Mouse (Mus musculus): ENCODE data around the gene Ppil1. TPM values are rescaled to one million over a fixed set of nuclear protein-coding genes. Genes with fewer than 3 reads are reported as not detected.
"Not testable (repeated sequence)": the region's sequence is repeated elsewhere in the genome, so short reads cannot be mapped to it uniquely, and the experiment has no call there.

The Ppil1 gene
- total RNA-seq, 2 experiments from 2014 or later = 5.5 to 6.1 TPM

DNA sequence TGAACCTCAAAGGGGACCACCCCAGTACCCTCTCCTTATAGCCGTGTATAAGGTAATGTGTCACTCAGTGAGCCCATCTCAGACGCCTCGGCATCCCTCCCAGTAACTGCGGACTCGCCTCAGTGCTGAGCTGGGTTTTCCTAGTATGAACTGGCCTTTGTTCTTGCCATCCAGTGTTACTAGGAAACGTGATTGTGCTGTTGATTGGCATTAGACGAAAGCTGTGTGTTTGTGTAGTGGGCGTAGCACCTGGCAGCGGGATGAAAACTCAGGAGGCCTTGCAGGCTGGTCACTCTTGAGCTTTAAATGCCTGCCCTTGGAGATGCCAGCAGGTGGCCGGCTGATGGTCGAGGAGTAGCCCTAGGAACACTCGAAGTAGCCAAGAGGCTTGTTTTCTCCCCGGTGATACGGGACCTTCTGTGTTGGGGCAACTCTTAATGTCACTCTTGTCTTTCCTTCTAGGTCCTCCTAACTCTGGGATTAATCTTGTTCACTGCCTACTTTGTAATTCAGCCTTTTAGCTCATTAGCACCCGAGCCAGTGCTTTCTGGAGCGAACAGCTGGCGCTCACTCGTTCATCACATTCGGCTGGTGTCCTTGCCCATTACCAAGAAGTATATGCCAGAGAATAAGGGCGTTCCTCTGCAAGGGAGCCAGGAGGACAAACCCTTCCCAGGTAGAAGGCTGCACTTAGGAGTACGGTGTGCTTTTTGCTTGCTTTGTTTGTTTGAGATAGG is 18.4 kb upstream of the Ppil1 start:
- no peak for DNase-seq (ENCODE audit: low spot score)

DNA sequence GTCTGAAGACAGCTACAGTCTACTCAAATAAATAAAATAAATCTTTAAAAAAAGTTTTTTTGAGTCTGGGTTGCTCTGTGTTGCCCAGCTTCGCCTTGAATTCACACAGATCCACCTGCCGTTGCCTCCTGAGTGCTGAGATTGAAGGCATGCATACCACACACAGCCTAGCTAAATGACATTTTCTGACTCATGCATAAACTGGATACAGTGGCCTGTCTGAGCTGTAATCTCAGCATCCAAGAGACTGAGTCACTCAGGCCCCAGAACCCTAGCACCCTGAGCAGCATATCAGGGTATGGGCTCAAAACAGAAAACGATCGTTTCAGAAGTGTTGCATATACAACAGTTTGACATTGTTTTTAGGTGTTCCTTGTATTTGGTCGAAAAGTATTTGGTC is 17.6 kb upstream of the Ppil1 start:
- no peak for DNase-seq (ENCODE audit: low spot score)

DNA sequence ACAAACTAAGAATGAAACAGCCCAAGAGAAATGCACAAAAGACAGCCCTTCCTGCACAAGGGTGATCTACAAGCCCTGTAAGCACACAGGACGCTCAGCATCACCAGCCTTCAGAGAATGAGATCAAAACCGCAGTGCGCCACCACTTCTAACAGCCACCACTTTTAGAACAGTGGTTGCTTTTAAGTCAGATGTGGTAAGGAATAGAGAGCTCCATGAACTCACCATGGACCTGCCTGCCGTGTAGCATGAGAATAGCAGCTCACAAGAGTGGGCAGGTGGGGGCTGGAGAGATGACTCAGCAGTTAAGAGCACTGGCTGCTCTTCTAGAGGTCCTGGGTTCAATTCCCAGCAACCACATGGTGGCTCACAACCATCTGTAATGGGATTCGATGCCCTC is 16.4 kb upstream of the Ppil1 start:
- no peak for DNase-seq (ENCODE audit: low spot score)

- peak; percentile 47 for DNase-seq (ENCODE audit: low spot score)
Observed at GRCm38 (mm10) chr17:29273889-29274288, 9.9 kb upstream of the Ppil1 start.

GRCm38 (mm10) chr17:29273156-29273555 is 9.2 kb upstream of the Ppil1 start:
- no peak for DNase-seq (ENCODE audit: low spot score)

GRCm38 (mm10) chr17:29270148-29270698 is 6.2 kb upstream of the Ppil1 start:
- no peak for DNase-seq (ENCODE audit: low spot score)

- no peak for DNase-seq (ENCODE audit: low spot score)
Observed at GRCm38 (mm10) chr17:29269349-29269706, 5.3 kb upstream of the Ppil1 start.

DNA sequence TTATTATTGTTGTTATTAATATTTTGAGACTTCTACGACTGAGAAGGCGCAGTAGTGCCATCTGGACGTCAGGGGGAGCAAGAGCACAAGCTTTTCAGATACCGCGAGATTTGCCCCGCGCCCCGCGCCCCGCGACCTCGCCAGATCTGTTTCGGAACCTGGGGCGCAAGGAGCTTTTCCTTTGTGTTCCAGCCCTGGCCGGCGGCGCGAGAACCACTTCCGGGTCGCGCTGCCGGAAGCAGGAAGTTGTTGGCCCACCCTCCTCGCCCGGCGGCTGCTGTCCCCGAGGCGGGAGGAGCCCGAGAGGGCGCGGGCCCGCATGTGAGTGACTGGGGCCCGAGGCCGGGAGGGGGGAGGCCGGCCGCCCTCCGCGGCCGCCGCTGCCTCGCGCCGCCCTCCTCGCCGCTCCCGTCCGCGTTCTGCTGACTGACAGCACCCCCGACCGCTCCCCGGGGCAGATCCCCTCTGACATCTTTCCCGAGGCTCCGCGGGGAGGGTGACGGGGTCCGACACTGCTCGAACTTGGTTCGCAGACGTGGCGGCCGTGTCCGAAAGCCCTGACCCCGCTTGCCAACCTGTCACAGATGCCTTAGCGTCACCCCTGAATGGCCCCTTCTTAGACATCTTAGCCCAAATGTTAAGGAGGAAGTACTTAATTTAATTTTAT is 4.8 kb upstream of the Ppil1 start, which contains the start of gene BC004004:
TSS of gene BC004004 (plus strand) at position 107 of the 667 bp plus-strand sequence.
- DNase-seq (ENCODE audit: low spot score) = peak; percentile 97

GRCm38 (mm10) chr17:29267931-29268681 is 4.1 kb upstream of the Ppil1 start:
- DNase-seq (ENCODE audit: low spot score) = no peak

GRCm38 (mm10) chr17:29267040-29267439 is 3.1 kb upstream of the Ppil1 start:
- not testable (repeated sequence) for DNase-seq (ENCODE audit: low spot score)

DNA sequence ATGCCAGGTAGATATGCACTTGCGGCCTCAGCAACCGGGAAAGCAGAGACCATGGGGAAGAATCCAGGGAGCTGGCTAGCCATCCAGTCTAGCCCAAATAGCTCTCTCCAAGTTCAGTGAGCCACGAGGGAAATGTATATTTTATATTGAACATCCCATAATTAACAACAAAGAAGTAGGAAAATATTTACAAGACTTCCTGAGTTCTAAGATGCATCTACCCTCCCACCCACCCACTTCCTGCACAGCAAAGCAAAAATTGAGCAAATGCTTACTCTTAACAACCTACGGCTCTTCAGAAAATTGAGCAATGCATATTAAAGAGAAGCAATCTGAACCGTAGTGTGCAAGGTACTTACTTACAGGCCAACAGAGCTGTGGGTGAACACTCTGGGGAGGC is 774 bp upstream of the Ppil1 start:
- no peak for DNase-seq (ENCODE audit: low spot score)

DNA sequence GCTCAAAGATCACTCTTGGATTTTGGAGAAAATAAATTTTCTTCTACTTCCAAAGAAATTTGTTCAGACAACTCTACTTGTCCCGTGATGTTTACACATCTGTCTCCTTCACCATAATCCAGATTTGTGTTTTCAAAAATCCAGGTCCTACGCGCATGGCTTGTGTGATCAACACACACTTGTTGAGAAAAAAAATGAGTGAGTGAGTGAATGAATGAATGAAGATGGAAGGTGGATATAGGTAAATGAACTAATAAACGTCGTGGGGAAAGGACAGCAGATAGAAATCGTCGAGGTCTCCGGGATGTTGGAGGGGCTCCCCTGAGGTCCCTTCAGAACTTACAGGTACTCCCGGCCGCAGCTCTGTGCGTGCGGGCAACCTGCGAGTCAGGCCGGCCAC is 569 bp downstream of the Ppil1 start:
- DNase-seq (ENCODE audit: low spot score) = no peak

- DNase-seq (ENCODE audit: low spot score) = no peak
Observed at GRCm38 (mm10) chr17:29262259-29262649, 1.7 kb downstream of the Ppil1 start.

- no peak for DNase-seq (ENCODE audit: low spot score)
Observed at GRCm38 (mm10) chr17:29261603-29262258, 2.3 kb downstream of the Ppil1 start.

- no peak for DNase-seq (ENCODE audit: low spot score)
Observed at GRCm38 (mm10) chr17:29260501-29260900, 3.5 kb downstream of the Ppil1 start.

DNA sequence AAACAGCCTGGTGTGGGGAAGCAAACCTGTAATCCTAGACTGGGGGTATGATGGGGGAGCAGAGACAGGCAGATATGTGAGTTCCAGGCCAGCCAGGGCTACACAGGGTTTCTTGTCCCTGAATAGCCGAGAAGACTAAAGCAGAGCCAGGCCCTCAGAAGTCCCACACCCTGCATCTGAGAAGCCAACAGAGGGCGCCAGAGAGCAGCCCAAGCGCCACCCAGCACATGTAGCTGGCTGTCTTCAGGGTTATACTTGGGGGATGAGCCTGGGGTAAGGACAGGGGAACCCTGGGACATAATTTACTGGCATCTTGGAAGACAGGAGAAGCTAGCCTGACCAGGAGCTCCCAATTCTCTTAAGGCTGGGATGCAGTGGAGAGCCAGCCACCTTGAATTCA is 4.5 kb downstream of the Ppil1 start:
- peak; percentile 74 for DNase-seq (ENCODE audit: low spot score)

- DNase-seq (ENCODE audit: low spot score) = no peak
Observed at GRCm38 (mm10) chr17:29258921-29259320, 5.1 kb downstream of the Ppil1 start.

GRCm38 (mm10) chr17:29258025-29258558 is 5.9 kb downstream of the Ppil1 start:
- no peak for DNase-seq (ENCODE audit: low spot score)

- no peak for DNase-seq (ENCODE audit: low spot score)
Observed at GRCm38 (mm10) chr17:29257001-29257511, 6.9 kb downstream of the Ppil1 start.

- no peak for DNase-seq (ENCODE audit: low spot score)
Observed at GRCm38 (mm10) chr17:29256507-29256906, 7.5 kb downstream of the Ppil1 start.

- DNase-seq (ENCODE audit: low spot score) = not testable (repeated sequence)
Observed at GRCm38 (mm10) chr17:29254784-29255183, 9.2 kb downstream of the Ppil1 start.
